Mouse (Mus musculus) lung, postnatal 14 days (tissue): ENCODE data around the gene Wars2.

Experiments
- DNase-seq: peaks from one replicate; pipeline ENCODE4 v3.0.0; 2021

Wars2 gene

GRCm38 (mm10) chr3:99277973-99278580 is 137.2 kb downstream of the Wars2 start:
- no peak for DNase-seq

- DNase-seq, result no peak
Observed at GRCm38 (mm10) chr3:99279718-99280117, 138.8 kb downstream of the Wars2 start.

GRCm38 (mm10) chr3:99281453-99281852 is 140.6 kb downstream of the Wars2 start:
- DNase-seq, result no peak

GRCm38 (mm10) chr3:99288302-99288701 is 147.4 kb downstream of the Wars2 start:
- no peak for DNase-seq
